In genomic region chr4:154797834-154798233, GRCm38 (mm10) we compare ENCODE assay signal across 10 mouse cellular contexts. TPM values are rescaled to one million over a fixed set of nuclear protein-coding genes. Genes with fewer than 3 reads are reported as not detected.
A peak's percentile ranks its signal among the peaks of the same experiment; 100 is the strongest.
DNase-seq lines count a peak whose midpoint lies in the region; ATAC-seq and TF ChIP-seq lines count a peak whose summit lies in the region.
"Had no signal": no experiment of that assay in that cellular context is flagged by ENCODE, and none has a peak within 500 bp of the region (broad histone marks: within the 10 kb centered on the region; RNA-seq: fewer than 3 reads in every experiment).

No protein-coding gene starts in this region.

- peaks cover 13% of the 10 kb centered on the region for H3K27me3 ChIP-seq in hindbrain, embryonic 11.5 days (ENCODE audit: control insufficient read depth, insufficient read depth, low read length)
- H3K27me3 ChIP-seq in hindbrain, embryonic 12.5 days = peaks cover 31% of the 10 kb centered on the region
- no peaks in the 10 kb centered on the region for H3K27me3 ChIP-seq in ES-Bruce4 (ENCODE audit: control insufficient read depth, insufficient read depth, low read length, poor library complexity, severe bottlenecking)

- TF ChIP-seq POLR2A in ES-Bruce4 (IDR thresholded peaks at IDR 0.05; ENCODE audit: insufficient read depth, low read length) = no peak

- no peaks in the 10 kb centered on the region for H3K36me3 ChIP-seq in hindbrain, embryonic 11.5 days (ENCODE audit: control insufficient read depth, insufficient read depth, low read length)
- no peaks in the 10 kb centered on the region for H3K36me3 ChIP-seq in hindbrain, embryonic 12.5 days
- H3K36me3 ChIP-seq in ES-Bruce4 (ENCODE audit: control insufficient read depth, insufficient read depth, low read length, poor library complexity, severe bottlenecking) = no peaks in the 10 kb centered on the region
- H3K36me3 ChIP-seq: embryonic facial prominence, embryonic 15.5 days had no signal

- H3K4me1 ChIP-seq in hindbrain, embryonic 11.5 days (replicated peaks; ENCODE audit: control insufficient read depth, insufficient read depth, low read length) = no peaks in the 10 kb centered on the region
- H3K4me1 ChIP-seq in hindbrain, embryonic 12.5 days = peaks cover 19% of the 10 kb centered on the region; the same call in 1 of the 2 replicates
- H3K4me1 ChIP-seq in ES-Bruce4 (ENCODE audit: control insufficient read depth, insufficient read depth, low read length) = no peaks in the 10 kb centered on the region

- no peak for TF ChIP-seq EP300 in ES-Bruce4 (IDR thresholded peaks at IDR 0.05; ENCODE audit: insufficient read depth, low read depth, low read length)

- no peak overlapping the region for H3K4me2 ChIP-seq in hindbrain, embryonic 11.5 days (replicated peaks; ENCODE audit: low read depth, low read length)
- H3K4me2 ChIP-seq in hindbrain, embryonic 12.5 days (replicated peaks) = no peak overlapping the region
- H3K4me2 ChIP-seq: embryonic facial prominence, embryonic 15.5 days had no signal

- no peaks in the 10 kb centered on the region for H3K9me3 ChIP-seq in hindbrain, embryonic 11.5 days (ENCODE audit: control insufficient read depth, low read length)
- no peaks in the 10 kb centered on the region for H3K9me3 ChIP-seq in hindbrain, embryonic 12.5 days (replicated peaks)
- no peaks in the 10 kb centered on the region for H3K9me3 ChIP-seq in ES-Bruce4 (replicated peaks; ENCODE audit: control insufficient read depth, insufficient read depth, low read length, poor library complexity, severe bottlenecking)
- H3K9me3 ChIP-seq: embryonic facial prominence, embryonic 15.5 days had no signal

- H3K9ac ChIP-seq in hindbrain, embryonic 11.5 days (ENCODE audit: low read depth, low read length) = no peak overlapping the region
- H3K9ac ChIP-seq in hindbrain, embryonic 12.5 days = no peak overlapping the region
- H3K9ac ChIP-seq in ES-Bruce4 (ENCODE audit: low read depth, poor library complexity, severe bottlenecking) = no peak overlapping the region
- H3K9ac ChIP-seq: embryonic facial prominence, embryonic 15.5 days had no signal

- ATAC-seq in hindbrain, embryonic 11.5 days (ENCODE audit: low FRiP score) = no peak
- no peak for ATAC-seq in hindbrain, embryonic 12.5 days (ENCODE audit: low FRiP score)

- peak; percentile 82 for DNase-seq in hindbrain, embryonic 11.5 days (ENCODE audit: low spot score)
- peak; percentile 73 for DNase-seq in brain, adult 2 months (ENCODE audit: low read depth, low spot score)
- DNase-seq in fibroblast of lung, adult 2 months (ENCODE audit: low read depth) = peak; percentile 9
- DNase-seq in left cerebral cortex, adult 11 months (ENCODE audit: low spot score) = peak; percentile 15
- peak; percentile 9 to 28 for DNase-seq in natural killer cell, adult 2 months (ENCODE audit: low spot score in 2 of 2)
- DNase-seq in thymus, postnatal 0 days (ENCODE audit: low spot score) = peak; percentile 48

- H3K4me3 ChIP-seq in hindbrain, embryonic 11.5 days (ENCODE audit: low read depth, low read length) = no peak overlapping the region
- H3K4me3 ChIP-seq in hindbrain, embryonic 12.5 days = no peak overlapping the region
- H3K4me3 ChIP-seq in ES-Bruce4 (ENCODE audit: low read depth, low read length) = no peak overlapping the region
- H3K4me3 ChIP-seq: embryonic facial prominence, embryonic 15.5 days had no signal

- no peak overlapping the region for H3K27ac ChIP-seq in hindbrain, embryonic 11.5 days (ENCODE audit: low read depth, low read length)
- no peak overlapping the region for H3K27ac ChIP-seq in hindbrain, embryonic 12.5 days
- no peak overlapping the region for H3K27ac ChIP-seq in ES-Bruce4 (ENCODE audit: insufficient read depth, low read length)
- H3K27ac ChIP-seq: embryonic facial prominence, embryonic 15.5 days; macrophage had no signal

- 9% methylated on average over 4 of the region's 4 CpGs for WGBS in hindbrain, embryonic 11.5 days
- 9% methylated on average over 4 of the region's 4 CpGs for WGBS in hindbrain, embryonic 12.5 days

- TF ChIP-seq CTCF in ES-Bruce4 (IDR thresholded peaks at IDR 0.05; ENCODE audit: low read depth, low read length) = peak; percentile 87

RNA-seq across cellular contexts. Expression of gene Ttc34, which starts 39.4 kb away (rescaled TPM):
- 0.09 and 0.32 TPM in 2 replicates for polyA plus RNA-seq in hindbrain, embryonic 11.5 days (2014; fragmentation: Nextera tagmentation; extraction: Ambion mirVana)
- polyA plus RNA-seq in hindbrain, embryonic 12.5 days (2016; fragmentation: Nextera tagmentation; extraction: Ambion mirVana) = 0.27 and 0.72 TPM in 2 replicates
- polyA plus RNA-seq in ES-Bruce4 (2011; ENCODE audit: insufficient read depth, insufficient read length, low read depth, missing spikeins) = 0.21 TPM in 1 of 2 replicates, not detected in the other
- polyA plus RNA-seq in thymus, postnatal 0 days (2015; fragmentation: Nextera tagmentation; extraction: Ambion mirVana) = 0.03 and 0.04 TPM in 2 replicates
- polyA plus RNA-seq: macrophage had no signal

Comparison
In these comparisons a context has a peak if more than half of its experiments do, and no peak if none do; other contexts are left out.
1. DNase-seq: peak in every context shown above with its lines; median percentile 82 in hindbrain, embryonic 11.5 days; 73 in brain, adult 2 months; 48 in thymus, postnatal 0 days; 18 in natural killer cell, adult 2 months; 15 in left cerebral cortex, adult 11 months; 9 in fibroblast of lung, adult 2 months.